Mouse (Mus musculus) midbrain, embryonic 11.5 days (tissue): Measurements from ENCODE around the gene Lcmt1. TPM values are rescaled to one million over a fixed set of nuclear protein-coding genes. Genes with fewer than 3 reads are reported as not detected.

Experiments
- ATAC-seq: fragments of 200-750 bp; cut with Nextera tagmentation; 2 replicates; pipeline ENCODE4 v1.8.0; 2017; ENCODE audit warnings: moderate TSS enrichment, moderate library complexity; ENCODE audit not compliant: low FRiP score
- DNase-seq: peaks from one replicate; pipeline ENCODE4 v3.0.0; 2015; ENCODE audit warnings: low spot score; ENCODE audit errors: missing footprints
- H3K27ac ChIP-seq: fragments of 300-500 bp; sonication (generic); 2 replicates; pipeline ENCODE4 v1.5.1; 2014; ENCODE audit warnings: low read depth, low read length
- H3K27me3 ChIP-seq: fragments of 300-500 bp; sonication (generic); 2 replicates; pipeline ENCODE4 v1.6.1; 2014; ENCODE audit warnings: mild to moderate bottlenecking, low read length, moderate library complexity, mixed read lengths; ENCODE audit not compliant: control insufficient read depth, insufficient read depth
- H3K36me3 ChIP-seq: fragments of 300-500 bp; sonication (generic); 2 replicates; pipeline ENCODE4 v1.6.1; 2014; ENCODE audit warnings: mild to moderate bottlenecking, low read length, moderate library complexity, mixed read lengths; ENCODE audit not compliant: control insufficient read depth, insufficient read depth
- H3K4me1 ChIP-seq: fragments of 300-500 bp; sonication (generic); 2 replicates; pipeline ENCODE4 v1.6.1; 2014; ENCODE audit warnings: low read length; ENCODE audit not compliant: control insufficient read depth, insufficient read depth
- H3K4me2 ChIP-seq: fragments of 300-500 bp; sonication (generic); 2 replicates; pipeline ENCODE4 v1.6.1; 2014; ENCODE audit warnings: mild to moderate bottlenecking, moderate library complexity
- H3K4me3 ChIP-seq: fragments of 300-500 bp; sonication (generic); 2 replicates; pipeline ENCODE4 v1.5.1; 2014; ENCODE audit warnings: low read depth, low read length
- H3K9ac ChIP-seq: fragments of 300-500 bp; sonication (generic); 2 replicates; pipeline ENCODE4 v1.6.1; 2014; ENCODE audit warnings: low read length
- H3K9me3 ChIP-seq: fragments of 300-500 bp; sonication (generic); 2 replicates; pipeline ENCODE4 v1.6.1; 2016; ENCODE audit warnings: low read length; ENCODE audit not compliant: control insufficient read depth
- whole genome bisulfite sequencing: fragments of 180-500 bp; shearing (Covaris S2); extraction: QIAGEN DNeasy Blood & Tissue Kit; methylation state at CpG from one replicate; pipeline ENCODE4 v1.1.7; 2014; 5-methylcytosine and 5-hydroxymethylcytosine counted together
- polyA plus RNA-seq: library from polyadenylated mRNA; unstranded; fragments of >200 nt; fragmentation: Nextera tagmentation; extraction: Ambion mirVana; gene quantifications from 2 replicates; pipeline ENCODE4 v1.2.1, GENCODE M21; 2014

Lcmt1 gene
- polyA plus RNA-seq, 1 experiment from 2014 or later = 68.7 TPM

- DNase-seq (no peak), ATAC-seq (no peak)
- Histone ChIP-seq H3K9ac (no peak overlapping the region), H3K27ac (no peak overlapping the region), H3K9me3 (no peaks in the 10 kb centered on the region), H3K4me3 (no peak overlapping the region), H3K36me3 (no peaks in the 10 kb centered on the region), H3K27me3 (no peaks in the 10 kb centered on the region), H3K4me2 (no peak overlapping the region), H3K4me1 (peaks cover 24% of the 10 kb centered on the region)
- WGBS = 56% methylated on average over 8 of the region's 8 CpGs
These were observed 31.2 kb upstream of the Lcmt1 start for GRCm38 (mm10) chr7:123338351-123338750.

GRCm38 (mm10) chr7:123341896-123342295 lies 27.7 kb upstream of the Lcmt1 start:
- Histone ChIP-seq H3K4me1 (peaks cover 24% of the 10 kb centered on the region), H3K27me3 (no peaks in the 10 kb centered on the region), H3K4me2 (no peak overlapping the region), H3K27ac (no peak overlapping the region), H3K9ac (no peak overlapping the region; the same call in 1 of the 2 replicates), H3K36me3 (no peaks in the 10 kb centered on the region), H3K4me3 (no peak overlapping the region), H3K9me3 (no peaks in the 10 kb centered on the region)
- 40% methylated on average over 5 of the region's 5 CpGs for WGBS
- ATAC-seq (no peak), DNase-seq (no peak)

GRCm38 (mm10) chr7:123344079-123344780 lies 25.4 kb upstream of the Lcmt1 start:
- no peak for DNase-seq
- Histone ChIP-seq H3K4me1 (peaks cover 24% of the 10 kb centered on the region), H3K4me3 (no peak overlapping the region), H3K9ac (no peak overlapping the region), H3K27ac (no peak overlapping the region), H3K27me3 (no peaks in the 10 kb centered on the region), H3K4me2 (no peak overlapping the region), H3K9me3 (no peaks in the 10 kb centered on the region), H3K36me3 (no peaks in the 10 kb centered on the region)
- no peak for ATAC-seq
- 94% methylated on average over 5 of the region's 5 CpGs for WGBS

- 89% methylated on average over 3 of the region's 3 CpGs for WGBS
- ATAC-seq (no peak), DNase-seq (no peak)
- Histone ChIP-seq H3K27ac (no peak overlapping the region), H3K4me1 (peaks cover 24% of the 10 kb centered on the region), H3K36me3 (no peaks in the 10 kb centered on the region), H3K4me3 (no peak overlapping the region), H3K9ac (no peak overlapping the region), H3K4me2 (no peak overlapping the region), H3K27me3 (no peaks in the 10 kb centered on the region), H3K9me3 (no peaks in the 10 kb centered on the region)
These were observed 24.5 kb upstream of the Lcmt1 start for GRCm38 (mm10) chr7:123345041-123345544.

- ATAC-seq (no peak), DNase-seq (no peak)
- Histone ChIP-seq H3K4me3 (no peak overlapping the region), H3K9ac (no peak overlapping the region), H3K4me2 (no peak overlapping the region), H3K9me3 (no peaks in the 10 kb centered on the region), H3K36me3 (no peaks in the 10 kb centered on the region), H3K4me1 (peaks cover 12% of the 10 kb centered on the region), H3K27ac (no peak overlapping the region), H3K27me3 (no peaks in the 10 kb centered on the region)
- 88% methylated on average over 7 of the region's 7 CpGs for WGBS
These were observed 22.8 kb upstream of the Lcmt1 start for GRCm38 (mm10) chr7:123346631-123347290.

GRCm38 (mm10) chr7:123349813-123350212 lies 19.8 kb upstream of the Lcmt1 start:
- H3K9ac ChIP-seq = no peak overlapping the region
- H3K9me3 ChIP-seq = no peaks in the 10 kb centered on the region
- 72% methylated on average over 11 of the region's 11 CpGs for WGBS
- H3K27me3 ChIP-seq = no peaks in the 10 kb centered on the region
- no peak overlapping the region for H3K4me2 ChIP-seq
- DNase-seq = peak; percentile 53
- H3K36me3 ChIP-seq = no peaks in the 10 kb centered on the region
- no peaks in the 10 kb centered on the region for H3K4me1 ChIP-seq
- no peak for ATAC-seq
- no peak overlapping the region for H3K27ac ChIP-seq
- H3K4me3 ChIP-seq = no peak overlapping the region

GRCm38 (mm10) chr7:123350243-123350642 lies 19.3 kb upstream of the Lcmt1 start:
- no peaks in the 10 kb centered on the region for H3K27me3 ChIP-seq
- H3K4me2 ChIP-seq = no peak overlapping the region
- ATAC-seq = no peak
- H3K36me3 ChIP-seq = no peaks in the 10 kb centered on the region
- H3K27ac ChIP-seq = no peak overlapping the region
- H3K9ac ChIP-seq = no peak overlapping the region
- no peaks in the 10 kb centered on the region for H3K4me1 ChIP-seq
- H3K9me3 ChIP-seq = no peaks in the 10 kb centered on the region
- no peak for DNase-seq
- WGBS = 76% methylated on average over 2 of the region's 2 CpGs
- H3K4me3 ChIP-seq = no peak overlapping the region

- H3K4me2 ChIP-seq = no peak overlapping the region
- DNase-seq = no peak
- no peak for ATAC-seq
- H3K36me3 ChIP-seq = no peaks in the 10 kb centered on the region
- WGBS = 96% methylated on average over 4 of the region's 4 CpGs
- no peaks in the 10 kb centered on the region for H3K4me1 ChIP-seq
- H3K27ac ChIP-seq = no peak overlapping the region
- H3K4me3 ChIP-seq = no peak overlapping the region
- no peaks in the 10 kb centered on the region for H3K27me3 ChIP-seq
- H3K9ac ChIP-seq = no peak overlapping the region
- no peaks in the 10 kb centered on the region for H3K9me3 ChIP-seq
These were observed 16.5 kb upstream of the Lcmt1 start for GRCm38 (mm10) chr7:123353081-123353480.

- Histone ChIP-seq H3K27ac (no peak overlapping the region), H3K4me2 (no peak overlapping the region)
These were observed 15.7 kb upstream of the Lcmt1 start for GRCm38 (mm10) chr7:123353879-123354278.

More at GRCm38 (mm10) chr7:123353879-123354278, 15.7 kb upstream of the Lcmt1 start:
- Histone ChIP-seq H3K36me3 (no peaks in the 10 kb centered on the region), H3K4me1 (no peaks in the 10 kb centered on the region), H3K4me3 (no peak overlapping the region), H3K9ac (no peak overlapping the region), H3K27me3 (no peaks in the 10 kb centered on the region), H3K9me3 (no peaks in the 10 kb centered on the region)
- 84% methylated on average over 5 of the region's 5 CpGs for WGBS
- DNase-seq (no peak), ATAC-seq (no peak)
